Mouse (Mus musculus) kidney, postnatal 25 days (tissue): ENCODE measurements around the gene Crtc3.

Experiments used
- DNase-seq, 2 experiments: peaks; one replicate each; pipeline ENCODE4 v3.0.0; 2021; ENCODE audit warnings: mixed read lengths in 2 of 2

Crtc3 gene

GRCm38 (mm10) chr7:80636953-80637800, 51.5 kb downstream of the Crtc3 start:
- no peak for DNase-seq

- DNase-seq, result no peak
These were observed 52.3 kb downstream of the Crtc3 start for GRCm38 (mm10) chr7:80636288-80636952.

GRCm38 (mm10) chr7:80635866-80636265, 52.8 kb downstream of the Crtc3 start:
- DNase-seq, result no peak

- no peak for DNase-seq
These were observed 53.9 kb downstream of the Crtc3 start for GRCm38 (mm10) chr7:80634741-80635140.

GRCm38 (mm10) chr7:80633635-80634034, 55.0 kb downstream of the Crtc3 start:
- no peak for DNase-seq

- no peak for DNase-seq
These were observed 56.7 kb downstream of the Crtc3 start for GRCm38 (mm10) chr7:80631993-80632392.

GRCm38 (mm10) chr7:80631405-80631804, 57.3 kb downstream of the Crtc3 start:
- no peak for DNase-seq

GRCm38 (mm10) chr7:80629369-80629768, 59.3 kb downstream of the Crtc3 start:
- peak in 1 of 2 experiments; percentile 33 for DNase-seq

GRCm38 (mm10) chr7:80628708-80629183, 59.9 kb downstream of the Crtc3 start:
- DNase-seq, result peak; percentile 80 to 82

- no peak for DNase-seq
These were observed 61.7 kb downstream of the Crtc3 start for GRCm38 (mm10) chr7:80626943-80627342.

GRCm38 (mm10) chr7:80625841-80626240, 62.8 kb downstream of the Crtc3 start:
- DNase-seq, result no peak

GRCm38 (mm10) chr7:80623276-80623675, 65.4 kb downstream of the Crtc3 start:
- DNase-seq, result no peak

- no peak for DNase-seq
These were observed 72.6 kb downstream of the Crtc3 start for GRCm38 (mm10) chr7:80616096-80616495.

GRCm38 (mm10) chr7:80614042-80614441, 74.6 kb downstream of the Crtc3 start:
- DNase-seq, result no peak

GRCm38 (mm10) chr7:80612191-80612787, 76.4 kb downstream of the Crtc3 start:
- no peak for DNase-seq

- DNase-seq, result peak in 1 of 2 experiments; percentile 53
These were observed 77.0 kb downstream of the Crtc3 start for GRCm38 (mm10) chr7:80611646-80612045.

GRCm38 (mm10) chr7:80607503-80607902, 81.2 kb downstream of the Crtc3 start:
- DNase-seq, result no peak

GRCm38 (mm10) chr7:80606435-80606834, 82.2 kb downstream of the Crtc3 start:
- DNase-seq, result no peak

- DNase-seq, result no peak
These were observed 83.1 kb downstream of the Crtc3 start for GRCm38 (mm10) chr7:80605557-80605930.

- DNase-seq, result no peak
These were observed 83.6 kb downstream of the Crtc3 start for GRCm38 (mm10) chr7:80604908-80605556.

GRCm38 (mm10) chr7:80602574-80602973, 86.1 kb downstream of the Crtc3 start:
- DNase-seq, result no peak

- DNase-seq, result no peak
These were observed 90.2 kb downstream of the Crtc3 start for GRCm38 (mm10) chr7:80598436-80598985.

- DNase-seq, result no peak
These were observed 90.8 kb downstream of the Crtc3 start for GRCm38 (mm10) chr7:80597900-80598299.
